Mouse (Mus musculus) kidney, postnatal 0 days (tissue): ENCODE measurements around the gene Ppard. TPM values are rescaled to one million over a fixed set of nuclear protein-coding genes. Genes with fewer than 3 reads are reported as not detected.

Experiments used
- ATAC-seq: fragments of 200-750 bp; cut with Nextera tagmentation; replicated peaks from 2 replicates; pipeline ENCODE4 v1.8.0; 2017; ENCODE audit warnings: low read depth, moderate number of reproducible peaks, moderate TSS enrichment, moderate library complexity; ENCODE audit not compliant: low FRiP score
- DNase-seq: peaks from one replicate; pipeline ENCODE4 v3.0.0-alpha.2; 2016; ENCODE audit warnings: low spot score
- H3K27ac ChIP-seq: fragments of 300-500 bp; sonication (generic); 2 replicates; pipeline ENCODE4 v1.5.1; 2014; ENCODE audit warnings: mild to moderate bottlenecking
- H3K27me3 ChIP-seq: fragments of 300-500 bp; sonication (generic); 2 replicates; pipeline ENCODE4 v1.6.1; 2014; ENCODE audit warnings: low read length, mixed read lengths; ENCODE audit not compliant: insufficient read depth
- H3K36me3 ChIP-seq: fragments of 300-500 bp; sonication (generic); 2 replicates; pipeline ENCODE4 v1.6.1; 2014; ENCODE audit warnings: low read length, mixed read lengths; ENCODE audit not compliant: insufficient read depth
- H3K4me1 ChIP-seq: fragments of 300-500 bp; sonication (generic); replicated peaks from 2 replicates; pipeline ENCODE4 v1.6.1; 2014; ENCODE audit warnings: antibody characterized with exemption, low read length, mixed read lengths; ENCODE audit not compliant: insufficient read depth
- H3K4me2 ChIP-seq: fragments of 300-500 bp; sonication (generic); 2 replicates; pipeline ENCODE4 v1.6.1; 2014; ENCODE audit warnings: mild to moderate bottlenecking, low read length, moderate library complexity, mixed read lengths
- H3K4me3 ChIP-seq: fragments of 300-500 bp; sonication (generic); replicated peaks from 2 replicates; pipeline ENCODE4 v1.5.1; 2014; ENCODE audit warnings: low read depth, low read length
- H3K9ac ChIP-seq: fragments of 300-500 bp; sonication (generic); 2 replicates; pipeline ENCODE4 v1.6.1; 2014; ENCODE audit warnings: low read depth, low read length
- H3K9me3 ChIP-seq: fragments of 300-500 bp; sonication (generic); replicated peaks from 2 replicates; pipeline ENCODE4 v1.6.1; 2016; ENCODE audit warnings: low read length, inconsistent platforms, mixed read lengths
- CTCF ChIP-seq: IDR thresholded peaks from 2 replicates; pipeline ENCODE4 v1.5.1; 2016; ENCODE audit warnings: antibody characterized with exemption, low read depth, mild to moderate bottlenecking, moderate library complexity
- WGBS: fragments of 180-500 bp; shearing (Covaris S2); extraction: QIAGEN DNeasy Blood & Tissue Kit; methylation state at CpG from one replicate; pipeline ENCODE4 v1.1.7; 2014; 5-methylcytosine and 5-hydroxymethylcytosine counted together
- polyA plus RNA-seq: library from polyadenylated mRNA; unstranded; fragments of >200 nt; fragmentation: Nextera tagmentation; extraction: Ambion mirVana; gene quantifications from 2 replicates; pipeline ENCODE4 v1.2.1, GENCODE M21; 2015

Gene Ppard
- polyA plus RNA-seq, 1 experiment from 2014 or later, result 2.0 TPM

- Histone ChIP-seq H3K36me3 (no peaks in the 10 kb centered on the region), H3K27me3 (no peaks in the 10 kb centered on the region), H3K4me2 (no peak overlapping the region), H3K4me3 (no peak overlapping the region), H3K4me1 (peaks cover 32% of the 10 kb centered on the region; the same call in 1 of the 2 replicates), H3K9ac (no peak overlapping the region), H3K9me3 (no peaks in the 10 kb centered on the region), H3K27ac (no peak overlapping the region)
- no peak for TF ChIP-seq CTCF
- WGBS, result 64% methylated on average over 14 of the region's 14 CpGs
- no peak for ATAC-seq
- no peak for DNase-seq
Measured at GRCm38 (mm10) chr17:28277226-28277625, 44.7 kb downstream of the Ppard start.

- H3K27ac ChIP-seq, result no peak overlapping the region
- no peak overlapping the region for H3K9ac ChIP-seq
- no peaks in the 10 kb centered on the region for H3K9me3 ChIP-seq
- DNase-seq, result no peak
- no peaks in the 10 kb centered on the region for H3K36me3 ChIP-seq
- TF ChIP-seq CTCF, result no peak
- no peak for ATAC-seq
- no peak overlapping the region for H3K4me3 ChIP-seq
- no peak overlapping the region for H3K4me2 ChIP-seq
- peaks cover 35% of the 10 kb centered on the region; the same call in 1 of the 2 replicates for H3K4me1 ChIP-seq
- 75% methylated on average over 10 of the region's 10 CpGs for WGBS
- no peaks in the 10 kb centered on the region for H3K27me3 ChIP-seq
Measured at GRCm38 (mm10) chr17:28277721-28278120, 45.2 kb downstream of the Ppard start.

- Histone ChIP-seq H3K4me1 (peaks cover 35% of the 10 kb centered on the region; the same call in 1 of the 2 replicates), H3K4me2 (no peak overlapping the region), H3K27ac (no peak overlapping the region), H3K4me3 (no peak overlapping the region), H3K9me3 (no peaks in the 10 kb centered on the region), H3K9ac (no peak overlapping the region), H3K36me3 (no peaks in the 10 kb centered on the region), H3K27me3 (no peaks in the 10 kb centered on the region)
- TF ChIP-seq CTCF, result no peak
- 78% methylated on average over 3 of the region's 3 CpGs for WGBS
- ATAC-seq (no peak), DNase-seq (no peak)
Measured at GRCm38 (mm10) chr17:28278156-28278555, 45.7 kb downstream of the Ppard start.

GRCm38 (mm10) chr17:28279236-28279635, 46.7 kb downstream of the Ppard start:
- Histone ChIP-seq H3K36me3 (no peaks in the 10 kb centered on the region), H3K4me3 (no peak overlapping the region), H3K9me3 (no peaks in the 10 kb centered on the region), H3K4me1 (peaks cover 35% of the 10 kb centered on the region; the same call in 1 of the 2 replicates), H3K4me2 (no peak overlapping the region), H3K9ac (no peak overlapping the region), H3K27me3 (no peaks in the 10 kb centered on the region), H3K27ac (peak overlapping the region; percentile 82)
- 13% methylated on average over 4 of the region's 4 CpGs for WGBS
- DNase-seq (no peak), ATAC-seq (peak; percentile 18; the same call in 1 of the 2 replicates)
- TF ChIP-seq CTCF, result no peak

- peaks cover 35% of the 10 kb centered on the region; the same call in 1 of the 2 replicates for H3K4me1 ChIP-seq
- no peak for TF ChIP-seq CTCF
- no peaks in the 10 kb centered on the region for H3K36me3 ChIP-seq
- H3K9me3 ChIP-seq, result no peaks in the 10 kb centered on the region
- WGBS, result 52% methylated on average over 15 of the region's 15 CpGs
- no peak overlapping the region for H3K4me3 ChIP-seq
- ATAC-seq (peak; percentile 64), DNase-seq (no peak)
- H3K27ac ChIP-seq, result peak overlapping the region; percentile 82
- H3K27me3 ChIP-seq, result no peaks in the 10 kb centered on the region
- H3K4me2 ChIP-seq, result no peak overlapping the region
- H3K9ac ChIP-seq, result 0 out of 2 replicates have a peak overlapping the region, but pooled peaks have one; percentile 14
Measured at GRCm38 (mm10) chr17:28279780-28280422, 47.4 kb downstream of the Ppard start.

- Histone ChIP-seq H3K4me1 (peaks cover 40% of the 10 kb centered on the region; the same call in 1 of the 2 replicates), H3K4me3 (no peak overlapping the region), H3K36me3 (no peaks in the 10 kb centered on the region), H3K9ac (0 out of 2 replicates have a peak overlapping the region, but pooled peaks have one; percentile 14), H3K9me3 (no peaks in the 10 kb centered on the region), H3K27me3 (no peaks in the 10 kb centered on the region), H3K4me2 (no peak overlapping the region), H3K27ac (peak overlapping the region; percentile 82)
- no peak for TF ChIP-seq CTCF
- DNase-seq (no peak), ATAC-seq (peak; percentile 8; the same call in 1 of the 2 replicates)
- WGBS, result 70% methylated on average over 7 of the region's 7 CpGs
Measured at GRCm38 (mm10) chr17:28280423-28280800, 47.9 kb downstream of the Ppard start.
